Mouse (Mus musculus): Measurements from ENCODE around the gene Hist1h2be.

- TF ChIP-seq CTCF (IDR thresholded peaks at IDR 0.05; ENCODE audit: insufficient read depth, low read length) (no peak), POLR2A (IDR thresholded peaks at IDR 0.05; ENCODE audit: borderline replicate concordance, extremely low read depth, low read depth, low read length) (no peak)
Measured at GRCm38 (mm10) chr13:23537006-23537710, 83.8 kb downstream of the Hist1h2be start.

Measured in lung, adult 2 months (tissue).